Mouse (Mus musculus) olfactory bulb, adult 2 months (tissue): ENCODE measurements around the gene E2f2.

ENCODE experiments used
- CTCF ChIP-seq: fragments of 200-500 bp; IDR thresholded peaks from 2 replicates; pipeline ENCODE4 v1.5.1; 2012; ENCODE audit warnings: low read depth, mild to moderate bottlenecking, low read length, moderate library complexity; ENCODE audit not compliant: insufficient read depth
- POLR2A ChIP-seq: fragments of 200-500 bp; IDR thresholded peaks from 2 replicates; pipeline ENCODE4 v1.6.1; 2012; ENCODE audit warnings: mild to moderate bottlenecking, low read depth, low read length, moderate library complexity; ENCODE audit not compliant: insufficient read depth

- TF ChIP-seq CTCF (peak; percentile 28; the same call in 1 of the 2 replicates), POLR2A (no peak)
Measured at GRCm38 (mm10) chr4:136199562-136200292, 27.5 kb downstream of the E2f2 start.
